Mouse (Mus musculus) liver, adult 2 months (tissue): ENCODE measurements around the gene Sdk2.

Experiments used
- CTCF ChIP-seq: fragments of 200-500 bp; IDR thresholded peaks from 2 replicates; pipeline ENCODE4 v1.5.1; 2011; ENCODE audit warnings: low read depth, low read length, control low read depth
- POLR2A ChIP-seq: fragments of 200-500 bp; IDR thresholded peaks from 2 replicates; pipeline ENCODE4 v1.6.1; 2011; ENCODE audit warnings: low read length, control low read depth; ENCODE audit not compliant: insufficient read depth; ENCODE audit errors: extremely low read depth

GRCm38 (mm10) chr11:113761646-113762045 lies 305.2 kb downstream of the Sdk2 start:
- TF ChIP-seq CTCF (no peak), POLR2A (no peak)
